Mouse (Mus musculus) lung, postnatal 4 days (tissue): ENCODE results near the gene Aqp11.

Experiments
- DNase-seq, 2 experiments: peaks; one replicate each; pipeline ENCODE4 v3.0.0; 2021

Aqp11 gene

DNA sequence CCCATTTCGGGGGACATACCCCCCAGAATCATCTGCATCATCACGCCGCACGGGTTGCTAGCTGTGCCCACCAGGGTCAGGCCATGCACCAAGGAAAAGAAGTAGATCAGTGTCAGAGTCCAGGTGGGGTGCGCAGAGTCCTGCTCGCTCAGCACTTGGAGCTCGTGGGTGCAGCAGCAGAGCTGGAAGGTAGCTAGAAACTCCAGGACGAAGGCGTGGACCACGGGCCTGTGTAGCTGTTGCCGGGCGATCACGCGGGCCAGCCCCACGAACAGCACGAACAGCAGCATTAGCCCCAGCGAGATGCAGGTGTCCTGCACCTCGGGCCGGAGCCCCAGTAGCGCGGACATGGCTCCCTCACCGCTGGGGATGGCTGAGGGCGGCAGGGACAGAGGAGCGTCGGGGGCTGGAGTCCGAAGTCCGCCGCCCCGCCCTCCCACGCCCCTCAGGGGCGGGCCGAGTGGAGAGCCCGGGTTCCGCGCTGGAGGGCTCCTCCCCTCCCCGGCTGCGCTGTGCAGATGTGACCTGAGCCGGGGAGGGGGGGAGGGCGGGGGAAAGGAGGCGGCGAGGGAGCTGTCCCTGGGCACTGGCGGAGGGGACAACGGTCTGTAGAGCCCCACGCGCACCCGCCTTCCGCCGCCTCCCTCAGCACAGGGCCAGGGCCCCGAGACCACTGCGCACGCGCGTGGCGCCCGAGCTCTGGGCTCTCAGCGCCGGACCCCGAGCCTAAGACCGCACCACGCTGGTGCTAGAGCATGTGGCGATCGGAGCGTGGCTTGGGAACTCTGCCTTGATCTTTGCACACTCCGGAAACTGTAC, at the start of gene Aqp11:
TSS of gene Aqp11 (minus strand) at position 652 of the 819 bp plus-strand sequence.
- peak; percentile 90 to 95 for DNase-seq

DNA sequence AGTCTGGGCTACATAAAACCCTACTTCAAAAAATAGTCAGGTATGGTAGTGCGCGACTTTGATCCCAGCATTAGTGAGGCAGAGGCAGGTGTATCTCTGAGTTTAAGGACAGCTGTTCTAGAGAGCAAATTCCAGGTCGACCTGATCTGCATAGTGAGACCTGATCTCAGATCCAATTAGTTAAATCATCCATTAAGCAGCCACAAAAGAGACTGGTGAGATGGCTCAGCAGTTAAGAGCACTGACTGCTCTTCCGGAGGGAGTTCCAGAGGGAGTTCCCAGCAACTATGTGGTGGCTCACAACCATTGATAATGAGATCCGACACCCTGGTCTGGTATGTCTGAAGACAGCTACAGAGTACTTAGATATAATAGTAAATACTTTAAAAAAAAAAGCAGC, 45.4 kb upstream of the Aqp11 start:
- DNase-seq: no peak

- DNase-seq: no peak
Observed at GRCm38 (mm10) chr7:97781496-97781895, 43.4 kb upstream of the Aqp11 start.

DNA sequence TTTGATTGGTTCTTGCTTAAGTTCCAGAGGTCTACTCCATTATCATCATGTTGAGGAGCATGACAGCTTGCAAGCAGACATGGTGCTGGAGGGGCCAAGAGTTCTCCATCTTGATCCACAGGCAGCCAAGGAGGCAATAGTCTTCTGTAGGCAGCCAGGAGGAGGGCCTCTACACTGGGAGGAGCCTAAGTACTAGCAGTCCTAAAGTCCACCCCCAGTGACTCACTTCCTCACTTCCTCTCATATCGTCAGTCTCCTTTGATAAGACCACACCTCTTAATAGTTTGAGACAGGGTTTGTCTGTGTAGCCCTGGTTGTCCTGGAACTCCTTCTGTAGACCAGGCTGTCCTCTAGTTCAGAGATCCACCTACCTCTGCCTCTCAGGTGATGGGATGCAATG, 42.7 kb upstream of the Aqp11 start:
- DNase-seq: no peak

DNA sequence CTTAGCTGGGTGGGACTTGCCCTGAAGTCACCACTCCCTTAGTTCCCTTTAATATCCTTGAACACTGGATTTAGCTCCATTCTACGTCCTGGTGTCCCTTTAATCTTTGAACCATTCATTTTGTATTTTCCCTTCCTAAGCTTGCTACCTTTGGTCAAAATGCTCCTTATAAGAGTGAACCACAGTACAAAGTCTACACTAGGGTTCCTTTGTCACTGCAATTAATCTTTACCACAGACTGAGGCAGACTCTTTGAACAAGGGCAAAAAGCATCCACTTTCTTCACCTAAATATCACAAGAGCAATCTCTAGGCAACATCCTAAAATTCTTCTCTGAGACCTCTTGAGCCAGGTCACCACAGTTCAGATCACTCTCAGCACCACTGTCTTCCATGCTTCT, 42.1 kb upstream of the Aqp11 start:
- no peak for DNase-seq

DNA sequence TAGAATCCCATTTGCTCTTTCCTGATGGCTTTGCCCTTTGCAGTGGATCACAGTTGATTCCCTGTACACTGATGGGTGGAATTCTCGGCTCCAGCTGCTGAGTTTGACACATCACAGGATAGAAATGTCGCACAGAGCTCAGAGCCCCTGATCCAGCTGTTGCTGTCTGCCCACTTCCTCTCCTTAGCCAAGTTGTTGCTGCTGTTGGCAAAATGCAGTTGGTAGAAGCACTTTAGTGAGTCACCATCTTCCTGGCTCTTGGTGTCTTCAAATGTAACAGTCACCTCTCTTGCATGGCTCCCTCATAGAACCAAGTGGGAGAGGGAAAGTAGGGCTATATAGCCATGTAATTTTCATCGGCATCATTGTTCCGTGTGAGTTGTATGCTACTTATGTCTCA, 39.1 kb upstream of the Aqp11 start:
- DNase-seq: no peak

- no peak for DNase-seq
Observed at GRCm38 (mm10) chr7:97775923-97776322, 37.8 kb upstream of the Aqp11 start.

GRCm38 (mm10) chr7:97775380-97775779, 37.3 kb upstream of the Aqp11 start:
- DNase-seq: no peak

- DNase-seq: no peak
Observed at GRCm38 (mm10) chr7:97770841-97771620, 32.9 kb upstream of the Aqp11 start.

- no peak for DNase-seq
Observed at GRCm38 (mm10) chr7:97769020-97769419, 30.9 kb upstream of the Aqp11 start.

DNA sequence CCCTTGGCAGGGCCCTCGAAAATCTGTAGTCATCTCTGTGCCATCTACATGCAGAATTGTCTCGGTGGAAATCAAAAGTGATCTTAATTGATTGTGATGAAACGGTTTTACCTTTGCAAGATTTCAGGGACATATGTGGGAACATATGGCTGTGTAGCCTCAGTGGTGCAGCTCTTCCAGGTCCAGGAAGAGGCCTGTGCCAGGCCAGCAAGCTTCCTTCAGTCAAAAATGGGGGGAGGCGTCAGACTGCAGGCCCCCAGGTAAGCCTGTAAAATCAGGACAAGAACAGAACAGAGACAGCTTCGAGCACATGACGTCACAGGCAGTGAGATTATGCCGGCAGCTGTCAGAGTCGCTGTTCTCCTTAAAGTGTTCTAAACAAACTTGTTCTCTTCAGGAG, 29.8 kb upstream of the Aqp11 start:
- no peak for DNase-seq

DNA sequence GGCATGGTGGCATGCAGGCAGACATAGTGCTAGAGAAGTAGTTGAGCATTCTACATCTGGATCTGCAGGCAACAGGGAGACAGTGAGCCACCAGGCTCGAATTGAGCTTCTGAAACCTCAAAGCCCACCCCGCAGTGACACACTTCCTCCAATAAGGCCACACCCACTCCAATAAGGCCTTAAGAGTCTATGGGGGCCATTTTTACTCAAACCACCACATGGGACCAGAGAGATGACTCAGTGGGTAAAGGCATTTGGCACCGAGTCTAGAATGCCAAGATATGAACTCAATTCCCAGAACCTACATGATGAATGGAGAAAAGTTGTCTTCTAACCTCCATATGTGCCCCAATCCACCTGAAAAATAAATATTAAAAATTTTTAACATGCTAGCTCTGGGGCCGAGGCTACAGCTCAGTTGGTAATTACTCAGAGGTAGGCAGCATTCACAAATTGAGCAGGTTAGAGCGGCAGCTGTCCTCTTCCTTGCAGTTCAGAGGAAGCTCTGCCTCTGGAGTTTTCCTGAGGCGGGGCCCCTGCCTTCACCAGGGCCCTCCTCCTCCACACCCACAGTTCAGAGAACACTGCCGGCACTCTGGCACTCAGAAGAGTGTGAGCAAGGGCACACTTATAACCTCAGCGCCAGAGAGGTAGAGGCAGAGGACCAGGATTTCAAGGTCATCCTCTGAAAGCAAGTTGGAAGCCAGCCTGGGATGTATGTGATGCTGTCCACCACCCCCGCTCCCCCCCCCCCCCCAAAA, 28.5 kb upstream of the Aqp11 start:
- DNase-seq: no peak

DNA sequence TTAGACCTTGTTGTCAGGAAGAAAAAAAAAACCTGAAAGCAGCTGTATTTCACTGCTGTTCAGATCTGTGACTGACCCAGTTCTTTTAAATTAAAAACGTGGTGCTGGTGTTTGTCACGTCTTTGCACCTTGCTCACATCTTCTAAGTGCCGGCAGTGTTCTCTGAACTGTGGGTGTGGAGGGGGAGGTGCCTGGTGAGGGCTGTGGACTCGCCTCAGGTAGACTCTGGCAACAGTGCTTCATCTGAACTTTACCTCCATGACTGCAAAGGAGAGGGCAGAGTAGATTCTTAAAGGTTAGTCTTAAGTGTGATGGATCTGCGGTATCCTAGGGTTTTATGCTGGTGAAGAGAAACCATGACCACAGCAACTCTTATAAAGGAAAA, 27.9 kb upstream of the Aqp11 start:
- DNase-seq: no peak

GRCm38 (mm10) chr7:97765181-97765962, 27.3 kb upstream of the Aqp11 start:
- DNase-seq: peak; percentile 31 to 39

DNA sequence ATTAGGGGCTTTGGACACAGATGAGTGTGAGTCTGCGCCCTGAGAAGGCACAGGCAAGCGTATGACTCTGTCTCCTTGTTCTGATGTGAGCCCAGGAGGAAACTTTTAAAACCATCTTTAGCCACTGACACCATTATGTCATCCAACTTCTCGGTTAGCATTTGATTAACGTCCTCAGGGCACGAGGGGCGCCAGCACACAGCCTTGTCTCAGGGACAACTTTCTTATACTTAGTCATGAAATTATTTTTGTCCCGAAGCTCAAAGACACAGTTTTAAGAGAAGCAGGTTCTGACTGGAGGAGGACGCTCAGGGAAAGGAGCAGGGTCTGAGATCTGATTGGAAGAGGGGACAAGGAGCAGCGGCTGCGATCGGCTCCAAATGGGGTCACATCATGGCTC, 26.5 kb upstream of the Aqp11 start:
- no peak for DNase-seq

- DNase-seq: no peak
Observed at GRCm38 (mm10) chr7:97756967-97757881, 19.1 kb upstream of the Aqp11 start.

DNA sequence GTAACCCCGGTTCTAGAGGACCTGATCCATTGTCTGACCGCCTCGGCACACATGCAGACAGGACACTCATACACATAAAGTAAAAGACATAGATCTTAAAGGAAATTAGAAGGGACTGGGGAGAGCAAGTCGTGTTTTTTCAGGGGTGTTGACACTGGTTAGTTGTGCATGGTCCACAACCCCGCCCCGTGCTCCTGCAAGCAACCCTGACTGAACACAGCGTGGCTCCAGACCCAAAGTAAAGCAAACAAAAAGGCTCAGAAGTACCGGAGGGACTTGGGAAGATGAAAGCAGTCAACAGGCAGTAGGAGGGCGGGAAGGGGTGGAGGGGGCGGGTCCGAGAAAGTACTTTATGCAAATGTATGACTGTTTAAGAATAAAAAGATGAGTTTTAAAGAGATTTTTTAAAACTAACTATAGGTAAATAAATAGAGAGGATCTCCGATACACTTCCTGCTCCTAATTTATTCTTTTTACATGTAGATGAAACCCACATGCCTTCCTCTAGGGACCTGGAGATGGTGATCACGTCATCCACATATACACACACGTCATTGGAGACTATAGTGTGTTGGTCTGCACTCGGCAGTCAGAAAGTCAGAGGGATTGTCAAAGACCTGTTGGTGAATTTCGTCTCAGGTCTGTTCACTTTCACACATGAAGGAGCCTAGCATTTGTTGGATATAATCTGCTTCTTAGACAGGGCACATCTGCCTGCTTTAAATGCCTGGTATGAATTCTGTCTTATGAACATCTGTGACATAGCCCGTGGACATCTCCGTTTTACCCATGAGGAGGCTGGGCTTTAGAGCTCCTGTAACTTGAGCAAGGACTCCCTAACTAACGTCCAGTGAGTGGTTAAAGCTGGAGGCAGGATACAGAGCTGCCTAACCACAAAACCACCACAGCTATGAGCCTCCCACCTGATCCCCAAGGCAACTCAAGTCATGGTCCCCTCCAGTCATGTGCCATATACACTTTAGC, 11.4 kb upstream of the Aqp11 start:
- peak; percentile 36 to 38 for DNase-seq

DNA sequence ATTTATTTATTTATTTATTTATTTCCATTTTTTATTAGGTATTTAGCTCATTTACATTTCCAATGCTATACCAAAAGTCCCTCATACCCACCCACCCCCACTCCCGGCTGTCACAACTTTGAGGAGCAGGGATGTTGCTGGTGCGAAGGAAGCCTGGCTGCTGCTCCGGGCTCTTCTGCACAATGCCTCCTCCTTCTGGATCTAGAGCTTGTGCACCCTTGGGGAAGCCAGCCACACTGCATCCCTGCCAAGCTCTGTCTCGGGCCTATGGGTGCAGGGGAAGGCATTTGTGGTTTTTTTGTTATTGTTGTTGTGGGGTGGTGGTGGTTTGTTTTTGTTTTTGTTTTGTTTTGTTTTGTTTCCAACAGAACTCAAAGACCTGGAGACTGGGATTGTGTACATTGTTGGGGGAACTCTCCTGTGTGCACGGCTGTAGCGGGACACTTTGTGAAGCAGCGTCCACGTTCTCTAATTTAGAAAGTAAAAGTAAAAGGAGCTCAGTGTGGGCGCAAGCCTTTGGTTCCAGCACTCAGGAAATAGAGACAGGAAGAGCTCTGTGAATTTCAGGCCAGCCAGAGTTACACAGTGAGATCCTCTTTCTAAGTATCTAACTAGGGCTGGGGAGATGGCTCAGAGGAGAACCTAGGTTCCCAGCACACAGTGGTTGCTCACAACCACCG, 10.6 kb upstream of the Aqp11 start:
- DNase-seq: peak; percentile 43 to 53

DNA sequence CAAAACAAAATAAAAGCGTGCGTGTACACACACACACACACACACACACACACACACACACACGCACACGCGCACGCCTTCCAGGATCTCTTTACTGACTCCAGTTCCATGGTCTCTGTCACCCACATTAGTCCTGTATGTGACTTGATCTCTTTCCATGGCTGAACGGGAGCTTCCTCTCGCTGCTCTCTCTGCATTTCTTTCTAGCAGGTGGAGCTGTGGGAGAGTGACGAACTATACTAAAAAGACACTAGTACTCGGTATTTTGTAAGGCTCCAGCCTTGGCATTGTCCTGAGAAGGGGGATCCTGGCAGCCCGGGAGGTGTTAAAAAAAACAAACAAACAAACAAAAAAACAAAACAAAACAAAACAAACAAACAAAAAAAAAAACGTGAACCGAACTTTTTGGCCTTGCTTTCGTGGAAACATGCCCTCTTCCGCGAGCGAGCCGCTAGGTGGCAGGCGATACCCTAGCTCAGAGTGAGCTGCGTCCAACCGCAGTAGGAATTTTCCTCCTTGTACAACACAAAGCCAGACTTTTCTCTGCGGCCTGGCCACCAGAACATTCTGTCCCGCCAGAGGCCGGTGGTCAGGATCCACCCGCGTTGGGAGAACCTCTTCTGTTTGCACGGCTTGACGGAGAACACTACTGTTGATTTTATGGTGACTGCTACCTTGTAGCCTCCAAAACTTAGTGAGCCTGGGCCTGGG, 9.9 kb upstream of the Aqp11 start:
- DNase-seq: peak; percentile 86 to 89
